Mouse (Mus musculus): ENCODE data around the gene Tssk4. TPM values are rescaled to one million over a fixed set of nuclear protein-coding genes. Genes with fewer than 3 reads are reported as not detected.

Gene Tssk4
- polyA plus RNA-seq (2012), result 0.07 TPM in 1 of 2 replicates, not detected in the other

DNA sequence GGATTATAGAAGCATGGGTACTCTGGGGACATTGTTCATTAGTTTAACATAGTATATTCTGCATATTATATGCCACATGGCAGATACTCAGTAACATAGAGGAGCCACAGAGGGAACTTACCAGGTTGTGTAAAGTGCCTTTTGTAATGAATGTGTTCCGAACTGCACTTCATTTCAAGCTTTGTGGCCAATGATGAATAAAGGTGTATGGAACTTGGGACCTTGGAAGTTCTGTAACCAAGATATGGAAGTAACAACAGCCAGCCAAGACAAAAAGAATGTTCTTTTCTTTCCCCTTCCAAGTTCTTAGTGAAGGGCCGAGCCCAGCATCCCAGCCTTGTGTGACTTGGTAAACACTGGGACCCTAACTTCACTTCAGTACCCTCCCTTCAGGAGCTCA is at the start of gene Tssk4:
TSS of gene Tssk4 (plus strand) at position 301 of the 400 bp plus-strand sequence.

GRCm38 (mm10) chr14:55603271-55603632 is 46.7 kb upstream of the Tssk4 start, which contains the start of gene Irf9:
TSS of gene Irf9 (plus strand) at chr14:55603571.

DNA sequence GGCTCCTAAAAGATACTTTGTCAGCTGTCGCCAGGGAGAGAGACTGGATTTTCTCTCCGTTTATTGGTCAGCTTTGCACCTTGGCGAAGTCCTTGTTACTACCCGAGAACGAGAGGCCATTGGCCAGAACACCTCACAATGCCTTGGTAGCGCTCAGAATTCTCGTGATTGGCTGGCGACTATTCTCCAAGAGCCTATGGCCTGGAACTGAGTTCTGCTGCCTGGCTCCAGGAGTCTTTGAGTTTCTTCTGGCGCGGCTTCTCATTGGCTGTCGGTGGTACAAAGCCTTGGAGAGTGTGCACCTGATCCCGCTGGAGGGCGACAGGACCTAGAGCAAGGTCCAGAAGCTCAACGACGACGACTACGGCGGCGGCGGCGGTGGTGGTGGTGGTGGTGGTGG is 32.2 kb upstream of the Tssk4 start, which contains the start of gene Rec8:
TSS of gene Rec8 (plus strand) at position 216 of the 400 bp plus-strand sequence.

DNA sequence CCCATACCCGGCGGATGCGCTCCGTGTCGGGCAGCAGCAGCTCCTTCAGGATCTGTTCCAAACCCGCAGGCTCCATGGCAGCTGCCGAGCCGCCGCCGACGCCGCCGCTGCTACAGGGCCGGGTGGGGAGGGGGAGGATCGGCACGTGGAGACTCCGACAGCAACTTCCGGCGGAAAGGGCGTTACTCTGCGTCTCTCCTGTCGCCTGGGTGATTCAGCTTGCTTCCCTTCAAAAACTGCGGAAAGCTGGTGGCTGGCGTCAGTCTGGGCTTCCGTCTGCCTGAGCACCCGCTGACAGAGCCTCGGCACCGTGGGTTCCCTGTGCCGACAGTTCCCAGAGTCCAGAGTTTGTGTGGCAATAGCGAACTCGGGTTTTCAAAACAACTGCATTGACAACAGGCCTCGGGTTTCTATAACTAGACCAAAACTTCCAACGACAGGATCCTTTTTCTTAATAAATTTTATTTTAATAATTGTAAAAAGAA is 14.4 kb upstream of the Tssk4 start, which contains the start of gene Ipo4:
TSS of gene Ipo4 (minus strand) at position 435 of the 485 bp plus-strand sequence.

GRCm38 (mm10) chr14:55637795-55638194 is 12.2 kb upstream of the Tssk4 start, which contains the start of gene Gm49378:
TSS of gene Gm49378 (minus strand) at chr14:55637895.

DNA sequence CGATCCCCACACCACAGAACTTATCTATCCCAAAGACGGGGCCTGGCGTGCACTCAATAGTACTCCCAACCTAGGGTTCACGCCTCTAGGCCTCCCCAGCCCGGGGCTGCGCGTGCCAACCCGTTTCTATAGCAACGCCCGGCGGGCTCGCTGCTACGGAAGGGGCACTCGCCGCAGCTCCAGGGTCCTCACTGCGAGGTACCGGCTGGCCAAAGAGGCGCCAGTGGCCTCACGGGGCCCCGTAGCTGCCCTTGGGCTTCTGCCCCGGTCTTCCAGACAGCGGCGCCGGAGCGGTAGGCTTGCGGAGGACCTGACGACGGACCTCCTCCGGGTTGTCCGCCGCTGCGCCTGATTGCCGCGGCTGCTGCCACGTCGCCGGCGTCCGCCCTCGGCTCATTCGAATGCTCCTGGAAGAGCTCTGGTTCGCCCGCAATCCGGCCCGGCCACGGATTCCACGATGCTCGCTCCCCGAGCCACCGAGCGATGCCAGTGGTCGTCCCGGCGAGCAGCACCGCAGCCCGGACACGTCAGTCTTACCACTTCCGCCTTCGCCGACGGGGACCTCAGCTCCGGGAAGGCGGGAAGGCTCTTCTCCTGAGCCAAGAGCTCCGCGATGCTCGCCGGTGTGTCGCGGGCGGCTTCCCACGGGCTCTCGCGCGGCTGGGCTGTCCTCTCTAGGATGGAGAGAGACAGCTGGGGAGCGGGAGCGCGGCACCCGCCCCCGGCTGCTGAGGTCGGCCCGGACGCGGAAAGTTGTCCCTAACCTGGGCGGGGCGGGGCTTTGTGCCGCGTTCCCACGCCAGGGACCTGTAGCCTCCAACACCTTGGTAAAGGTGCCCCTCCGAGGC is 6.7 kb upstream of the Tssk4 start, which contains the start of gene Tm9sf1:
TSS of gene Tm9sf1 (minus strand) at position 747 of the 848 bp plus-strand sequence.

GRCm38 (mm10) chr14:55659960-55660573 is 10.1 kb downstream of the Tssk4 start, which contains the start of gene Mdp1:
TSS of gene Mdp1 (minus strand) at chr14:55660508.

GRCm38 (mm10) chr14:55671833-55672740 is 22.1 kb downstream of the Tssk4 start, which contains the start of the genes Gmpr2 and Nedd8:
TSS of gene Gmpr2 (plus strand) at chr14:55671941.
TSS of gene Nedd8 (minus strand) at chr14:55672124.

GRCm38 (mm10) chr14:55681160-55682117 is 31.5 kb downstream of the Tssk4 start, which contains the start of gene Tinf2:
TSS of gene Tinf2 (minus strand) at chr14:55681820.

Other genes starting within 250 kb of the Tssk4 start
- gene Dhrs4, start 171.4 kb upstream of the Tssk4 start, polyA plus RNA-seq (2012), result 104 TPM in 2 replicates
- 4.3 and 4.5 TPM in 2 replicates for gene Carmil3, start 159.5 kb upstream of the Tssk4 start, polyA plus RNA-seq (2012)
- gene Cpne6, start 139.7 kb upstream of the Tssk4 start, polyA plus RNA-seq (2012), result not detected in 2 replicates
- not detected in 2 replicates for gene Nrl, start 125.2 kb upstream of the Tssk4 start, polyA plus RNA-seq (2012)
- gene Pck2, start 109.9 kb upstream of the Tssk4 start, polyA plus RNA-seq (2012), result 86.4 and 95.5 TPM in 2 replicates
- gene Dcaf11, start 90.2 kb upstream of the Tssk4 start, polyA plus RNA-seq (2012), result 55.9 and 75.4 TPM in 2 replicates
- gene A730061H03Rik, start 89.8 kb upstream of the Tssk4 start, polyA plus RNA-seq (2012), result 0.47 and 0.96 TPM in 2 replicates
- 0.60 and 1.2 TPM in 2 replicates for gene Fitm1, start 74.6 kb upstream of the Tssk4 start, polyA plus RNA-seq (2012)
- gene Psme1, start 72.1 kb upstream of the Tssk4 start, polyA plus RNA-seq (2012), result 244 and 281 TPM in 2 replicates
- gene Emc9, start 64.9 kb upstream of the Tssk4 start, polyA plus RNA-seq (2012), result 8.4 and 8.5 TPM in 2 replicates
- 82.1 TPM in 2 replicates for gene Psme2, start 59.1 kb upstream of the Tssk4 start, polyA plus RNA-seq (2012)
- gene Rnf31, start 58.5 kb upstream of the Tssk4 start, polyA plus RNA-seq (2012), result 31.2 and 32.0 TPM in 2 replicates
- 88.9 and 109 TPM in 2 replicates for gene Irf9, start 46.6 kb upstream of the Tssk4 start, polyA plus RNA-seq (2012)
- 18.2 and 29.4 TPM in 2 replicates for gene Rec8, start 32.1 kb upstream of the Tssk4 start, polyA plus RNA-seq (2012)
- 62.9 and 90.9 TPM in 2 replicates for gene Ipo4, start 14.2 kb upstream of the Tssk4 start, polyA plus RNA-seq (2012)
- 1.4 and 1.5 TPM in 2 replicates for gene Gm49378, start 12.3 kb upstream of the Tssk4 start, polyA plus RNA-seq (2012)
- gene Tm9sf1, start 6.4 kb upstream of the Tssk4 start, polyA plus RNA-seq (2012), result 19.0 and 19.4 TPM in 2 replicates
- gene Mdp1, start 10.3 kb downstream of the Tssk4 start, polyA plus RNA-seq (2012), result 13.6 and 17.8 TPM in 2 replicates
- gene Gmpr2, start 21.8 kb downstream of the Tssk4 start, polyA plus RNA-seq (2012), result 23.9 and 24.7 TPM in 2 replicates
- gene Nedd8, start 21.9 kb downstream of the Tssk4 start, polyA plus RNA-seq (2012), result 102 and 110 TPM in 2 replicates
- gene Tinf2, start 31.6 kb downstream of the Tssk4 start, polyA plus RNA-seq (2012), result 31.6 and 41.8 TPM in 2 replicates
- 4.6 and 5.6 TPM in 2 replicates for gene Tgm1, start 63.7 kb downstream of the Tssk4 start, polyA plus RNA-seq (2012)
- gene Rabggta, start 72.1 kb downstream of the Tssk4 start, polyA plus RNA-seq (2012), result 30.6 and 31.0 TPM in 2 replicates
- gene Dhrs1, start 95.5 kb downstream of the Tssk4 start, polyA plus RNA-seq (2012), result 3.9 and 5.5 TPM in 2 replicates
- gene Nop9, start 95.5 kb downstream of the Tssk4 start, polyA plus RNA-seq (2012), result 30.4 and 53.0 TPM in 2 replicates
- 0.31 and 0.45 TPM in 2 replicates for gene Cideb, start 108.3 kb downstream of the Tssk4 start, polyA plus RNA-seq (2012)
- gene Ltb4r2, start 111.2 kb downstream of the Tssk4 start, polyA plus RNA-seq (2012), result 0.83 and 1.1 TPM in 2 replicates
- 33.3 and 45.8 TPM in 2 replicates for gene Ltb4r1, start 115.8 kb downstream of the Tssk4 start, polyA plus RNA-seq (2012)
- 0.09 and 0.10 TPM in 2 replicates for gene Adcy4, start 133.9 kb downstream of the Tssk4 start, polyA plus RNA-seq (2012)
- gene Ripk3, start 138.7 kb downstream of the Tssk4 start, polyA plus RNA-seq (2012), result 63.9 and 71.4 TPM in 2 replicates
- 0.15 and 0.40 TPM in 2 replicates for gene Nfatc4, start 173.0 kb downstream of the Tssk4 start, polyA plus RNA-seq (2012)
- 4.9 and 6.6 TPM in 2 replicates for gene Nynrin, start 203.8 kb downstream of the Tssk4 start, polyA plus RNA-seq (2012)
- 0.09 and 0.34 TPM in 2 replicates for gene Cbln3, start 234.2 kb downstream of the Tssk4 start, polyA plus RNA-seq (2012)
- gene Khnyn, start 234.8 kb downstream of the Tssk4 start, polyA plus RNA-seq (2012), result 10.5 and 16.6 TPM in 2 replicates